In the genomic region with DNA sequence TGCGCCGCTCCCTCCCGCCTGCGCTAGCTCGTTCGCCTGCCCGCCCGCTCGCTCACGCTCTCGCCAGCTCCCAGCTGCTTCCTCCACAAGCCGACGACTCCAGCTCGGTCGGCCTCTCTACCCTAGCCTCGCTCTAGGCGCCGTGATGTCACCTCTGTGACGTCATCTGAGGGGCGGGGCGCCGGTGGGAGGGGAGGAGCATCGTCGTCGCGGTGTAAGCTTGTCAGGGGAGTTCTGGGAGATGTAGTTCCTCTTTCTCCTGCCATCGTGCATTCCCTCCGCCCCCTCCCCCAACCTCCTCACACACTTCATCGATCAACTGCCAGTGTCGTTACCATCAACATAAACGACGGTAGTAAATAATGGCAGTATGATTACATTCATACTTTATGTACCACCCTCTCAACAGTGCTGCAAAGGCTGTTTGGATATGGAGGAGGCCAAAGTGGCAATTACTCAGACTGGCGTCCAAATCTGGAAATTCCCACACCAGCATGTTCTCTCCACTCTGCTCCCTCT, we compare ENCODE assay signal across 7 mouse cellular contexts. TPM values are rescaled to one million over a fixed set of nuclear protein-coding genes. Genes with fewer than 3 reads are reported as not detected.
DNase-seq lines count a peak whose midpoint lies in the region; ATAC-seq and TF ChIP-seq lines count a peak whose summit lies in the region.

Ube2h (minus strand) TSS at position 141 of the 519 bp plus-strand sequence.

- ATAC-seq in embryonic facial prominence, embryonic 12.5 days (ENCODE audit: insufficient number of reproducible peaks, insufficient read depth, low FRiP score, low TSS enrichment), result peak; percentile 87
- peak; percentile 94 for ATAC-seq in limb, embryonic 12.5 days (ENCODE audit: insufficient number of reproducible peaks, insufficient read depth, low FRiP score, low TSS enrichment, low read depth)
- ATAC-seq in midbrain, embryonic 15.5 days (replicated peaks), result peak; percentile 95

- WGBS in embryonic facial prominence, embryonic 12.5 days, result 2% methylated on average over 27 of the region's 33 CpGs
- WGBS in kidney, adult 2 months, result 1% methylated on average over 33 of the region's 33 CpGs
- under 1% methylated on average over 32 of the region's 33 CpGs for WGBS in limb, embryonic 12.5 days
- WGBS in midbrain, embryonic 15.5 days, result under 1% methylated on average over 33 of the region's 33 CpGs
- WGBS in spleen, adult 2 months, result 3% methylated on average over 33 of the region's 33 CpGs

- H3K9me3 ChIP-seq in embryonic facial prominence, embryonic 12.5 days, result no peaks in the 10 kb centered on the region
- no peaks in the 10 kb centered on the region for H3K9me3 ChIP-seq in limb, embryonic 12.5 days
- H3K9me3 ChIP-seq in midbrain, embryonic 15.5 days, result no peaks in the 10 kb centered on the region

- no peaks in the 10 kb centered on the region for H3K27me3 ChIP-seq in embryonic facial prominence, embryonic 12.5 days
- no peaks in the 10 kb centered on the region for H3K27me3 ChIP-seq in kidney, adult 2 months (replicated peaks; ENCODE audit: control insufficient read depth, insufficient read depth, low read length)
- H3K27me3 ChIP-seq in limb, embryonic 12.5 days, result no peaks in the 10 kb centered on the region
- H3K27me3 ChIP-seq in midbrain, embryonic 15.5 days (replicated peaks), result no peaks in the 10 kb centered on the region
- no peaks in the 10 kb centered on the region for H3K27me3 ChIP-seq in spleen, adult 2 months (ENCODE audit: control insufficient read depth, insufficient read depth, low read length)

- peak within 1 kb of the TSS; percentile 88 for H3K27ac ChIP-seq in embryonic facial prominence, embryonic 12.5 days
- peak within 1 kb of the TSS; percentile 78 for H3K27ac ChIP-seq in kidney, adult 2 months (ENCODE audit: insufficient read depth, low read depth, low read length)
- H3K27ac ChIP-seq in limb, embryonic 12.5 days, result peak within 1 kb of the TSS; percentile 93
- H3K27ac ChIP-seq in midbrain, embryonic 15.5 days, result peak within 1 kb of the TSS; percentile 96
- peak within 1 kb of the TSS; percentile 87 for H3K27ac ChIP-seq in spleen, adult 2 months (ENCODE audit: insufficient read depth, low read length)

- peak; percentile 100 for DNase-seq in adrenal gland, postnatal 25 days
- peak; percentile 100 for DNase-seq in heart, adult 18-20 months
- peak; percentile 99 for DNase-seq in kidney, adult 2 months
- DNase-seq in spleen, adult 2 months (ENCODE audit: low read depth in 1 of 2, low spot score in 2 of 2), result peak; percentile 93 to 100

- no peaks in the 10 kb centered on the region for H3K36me3 ChIP-seq in embryonic facial prominence, embryonic 12.5 days
- H3K36me3 ChIP-seq in kidney, adult 2 months (ENCODE audit: control insufficient read depth, insufficient read depth, low read length), result no peaks in the 10 kb centered on the region
- no peaks in the 10 kb centered on the region for H3K36me3 ChIP-seq in limb, embryonic 12.5 days
- no peaks in the 10 kb centered on the region for H3K36me3 ChIP-seq in midbrain, embryonic 15.5 days (replicated peaks)
- H3K36me3 ChIP-seq in spleen, adult 2 months (ENCODE audit: control insufficient read depth, insufficient read depth, low read length), result no peaks in the 10 kb centered on the region; the same call in 1 of the 2 replicates

- peak within 1 kb of the TSS; percentile 85 for H3K4me2 ChIP-seq in embryonic facial prominence, embryonic 12.5 days (replicated peaks)
- H3K4me2 ChIP-seq in limb, embryonic 12.5 days, result peak within 1 kb of the TSS; percentile 83
- peak within 1 kb of the TSS; percentile 69 for H3K4me2 ChIP-seq in midbrain, embryonic 15.5 days

- peak within 1 kb of the TSS; percentile 92 for H3K9ac ChIP-seq in embryonic facial prominence, embryonic 12.5 days
- H3K9ac ChIP-seq in limb, embryonic 12.5 days (replicated peaks), result peak within 1 kb of the TSS; percentile 89
- H3K9ac ChIP-seq in midbrain, embryonic 15.5 days, result peak within 1 kb of the TSS; percentile 91

- peak; percentile 89 for TF ChIP-seq POLR2A in kidney, adult 2 months (IDR thresholded peaks at IDR 0.05; ENCODE audit: low read depth, low read length)
- peak; percentile 87 for TF ChIP-seq POLR2A in spleen, adult 2 months (IDR thresholded peaks at IDR 0.05; ENCODE audit: low read depth, low read length)

- no peak for TF ChIP-seq CTCF in kidney, adult 2 months (conservative IDR thresholded peaks at IDR 0.05; ENCODE audit: insufficient read depth, insufficient read length, low read depth, low read length)
- TF ChIP-seq CTCF in spleen, adult 2 months (IDR thresholded peaks at IDR 0.05; ENCODE audit: extremely low read depth, insufficient read depth, insufficient read length, insufficient replicate concordance), result no peak

- H3K4me1 ChIP-seq in embryonic facial prominence, embryonic 12.5 days, result peaks cover 28% of the 10 kb centered on the region
- H3K4me1 ChIP-seq in kidney, adult 2 months (ENCODE audit: control insufficient read depth, insufficient read depth, low read length), result peaks cover 17% of the 10 kb centered on the region; the same call in 1 of the 2 replicates
- H3K4me1 ChIP-seq in limb, embryonic 12.5 days (replicated peaks), result peaks cover 30% of the 10 kb centered on the region
- peaks cover 30% of the 10 kb centered on the region for H3K4me1 ChIP-seq in midbrain, embryonic 15.5 days
- H3K4me1 ChIP-seq in spleen, adult 2 months (ENCODE audit: control insufficient read depth, insufficient read depth, insufficient read length), result peaks cover 7% of the 10 kb centered on the region

- peak within 1 kb of the TSS; percentile 83 for H3K4me3 ChIP-seq in embryonic facial prominence, embryonic 12.5 days
- H3K4me3 ChIP-seq in kidney, adult 2 months (ENCODE audit: insufficient read depth, low read depth, low read length), result peak within 1 kb of the TSS; percentile 96
- H3K4me3 ChIP-seq in limb, embryonic 12.5 days (replicated peaks), result peak within 1 kb of the TSS; percentile 85
- peak within 1 kb of the TSS; percentile 89 for H3K4me3 ChIP-seq in midbrain, embryonic 15.5 days
- peak within 1 kb of the TSS; percentile 84 for H3K4me3 ChIP-seq in spleen, adult 2 months (ENCODE audit: extremely low read depth, insufficient read depth, insufficient read length)

RNA-seq across cellular contexts. Expression of gene Ube2h, which starts in this region (rescaled TPM):
- total RNA-seq in adrenal gland, postnatal 25 days (2021), result 107 and 137 TPM in 2 replicates
- 52.5 and 56.1 TPM in 2 replicates for polyA plus RNA-seq in embryonic facial prominence, embryonic 12.5 days (2016; fragmentation: Nextera tagmentation; extraction: Ambion mirVana)
- total RNA-seq in heart, adult 18-20 months (2021), result 10 to 100 TPM; 56.8 to 63.6 TPM
- 35.1 and 38.3 TPM in 2 replicates for polyA plus RNA-seq in kidney, adult 2 months (2012; rRNA removed)
- 49.9 and 54.2 TPM in 2 replicates for polyA plus RNA-seq in limb, embryonic 12.5 days (2016; fragmentation: Nextera tagmentation; extraction: Ambion mirVana)
- polyA plus RNA-seq in midbrain, embryonic 15.5 days (2015; fragmentation: Nextera tagmentation; extraction: Ambion mirVana), result 60.3 and 65.2 TPM in 2 replicates
- 69.7 and 101 TPM in 2 replicates for polyA plus RNA-seq in spleen, adult 2 months (2012; rRNA removed)

Comparison
In these comparisons a context has a peak if more than half of its experiments do, and no peak if none do; other contexts are left out.
1. Peak in every context shown above with its lines: DNase-seq, ATAC-seq, H3K4me3 ChIP-seq and H3K27ac ChIP-seq.